Mouse (Mus musculus) forebrain, embryonic 12.5 days (tissue): ENCODE data around the gene Tsc22d4. TPM values are rescaled to one million over a fixed set of nuclear protein-coding genes. Genes with fewer than 3 reads are reported as not detected.

Experiments used
- ATAC-seq: fragments of 200-750 bp; cut with Nextera tagmentation; 2 replicates; pipeline ENCODE4 v1.8.0; 2017; ENCODE audit warnings: moderate TSS enrichment; ENCODE audit not compliant: low FRiP score
- H3K27ac ChIP-seq: fragments of 300-500 bp; sonication (generic); 2 replicates; pipeline ENCODE4 v1.5.1; 2016; ENCODE audit warnings: mild to moderate bottlenecking
- H3K27me3 ChIP-seq: fragments of 300-500 bp; sonication (generic); 2 replicates; pipeline ENCODE4 v1.6.1; 2016; ENCODE audit warnings: mild to moderate bottlenecking
- H3K36me3 ChIP-seq: fragments of 300-500 bp; sonication (generic); replicated peaks from 2 replicates; pipeline ENCODE4 v1.6.1; 2016; ENCODE audit warnings: mild to moderate bottlenecking
- H3K4me1 ChIP-seq: fragments of 300-500 bp; sonication (generic); 2 replicates; pipeline ENCODE4 v1.6.1; 2016
- H3K4me2 ChIP-seq: fragments of 300-500 bp; sonication (generic); 2 replicates; pipeline ENCODE4 v1.6.1; 2016; ENCODE audit warnings: mild to moderate bottlenecking, moderate library complexity
- H3K4me3 ChIP-seq: fragments of 300-500 bp; sonication (generic); replicated peaks from 2 replicates; pipeline ENCODE4 v1.5.1; 2016; ENCODE audit warnings: mild to moderate bottlenecking
- H3K9ac ChIP-seq: fragments of 300-500 bp; sonication (generic); 2 replicates; pipeline ENCODE4 v1.6.1; 2016; ENCODE audit warnings: mild to moderate bottlenecking
- H3K9me3 ChIP-seq: fragments of 300-500 bp; sonication (generic); 2 replicates; pipeline ENCODE4 v1.6.1; 2016
- WGBS: fragments of 180-500 bp; shearing (Covaris S2); methylation state at CpG from one replicate; pipeline ENCODE4 v1.1.7; 2016; 5-methylcytosine and 5-hydroxymethylcytosine counted together
- polyA plus RNA-seq: library from polyadenylated mRNA; unstranded; fragments of >200 nt; fragmentation: Nextera tagmentation; extraction: Ambion mirVana; gene quantifications from 2 replicates; pipeline ENCODE4 v1.2.1, GENCODE M21; 2016

Tsc22d4 gene
- polyA plus RNA-seq, 1 experiment from 2014 or later, result 73.2 TPM

DNA sequence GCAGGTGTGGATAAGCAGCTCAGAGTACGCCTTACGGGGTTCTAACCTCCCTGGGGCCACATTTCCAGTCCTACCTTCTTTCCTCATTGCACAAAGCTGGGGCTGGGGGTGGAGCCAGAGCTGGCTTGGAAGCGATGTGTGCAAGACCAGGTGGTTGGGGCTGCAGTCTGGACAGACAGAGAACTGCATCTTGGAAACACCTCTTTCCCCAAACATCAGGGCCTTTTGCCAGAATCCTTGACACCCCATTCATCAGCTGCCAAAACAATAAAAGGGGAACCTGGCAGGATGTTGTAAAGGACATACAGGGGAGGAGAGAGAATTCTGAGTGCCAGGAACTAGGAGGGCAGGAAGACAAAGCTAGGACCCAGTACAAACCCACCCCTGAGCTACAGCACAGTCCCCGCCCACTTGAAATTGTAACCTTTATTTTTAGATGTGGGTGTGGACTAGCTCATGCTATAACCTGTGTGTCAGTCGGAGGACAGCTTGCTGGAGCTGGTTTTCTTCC lies 30.9 kb downstream of the Tsc22d4 start:
- Histone ChIP-seq H3K4me1 (peaks cover 25% of the 10 kb centered on the region), H3K9ac (no peak overlapping the region), H3K36me3 (peaks cover 15% of the 10 kb centered on the region), H3K27ac (no peak overlapping the region), H3K27me3 (no peaks in the 10 kb centered on the region), H3K4me2 (no peak overlapping the region), H3K4me3 (no peak overlapping the region), H3K9me3 (no peaks in the 10 kb centered on the region)
- ATAC-seq, result no peak
- WGBS, result 57% methylated on average over 5 of the region's 5 CpGs

DNA sequence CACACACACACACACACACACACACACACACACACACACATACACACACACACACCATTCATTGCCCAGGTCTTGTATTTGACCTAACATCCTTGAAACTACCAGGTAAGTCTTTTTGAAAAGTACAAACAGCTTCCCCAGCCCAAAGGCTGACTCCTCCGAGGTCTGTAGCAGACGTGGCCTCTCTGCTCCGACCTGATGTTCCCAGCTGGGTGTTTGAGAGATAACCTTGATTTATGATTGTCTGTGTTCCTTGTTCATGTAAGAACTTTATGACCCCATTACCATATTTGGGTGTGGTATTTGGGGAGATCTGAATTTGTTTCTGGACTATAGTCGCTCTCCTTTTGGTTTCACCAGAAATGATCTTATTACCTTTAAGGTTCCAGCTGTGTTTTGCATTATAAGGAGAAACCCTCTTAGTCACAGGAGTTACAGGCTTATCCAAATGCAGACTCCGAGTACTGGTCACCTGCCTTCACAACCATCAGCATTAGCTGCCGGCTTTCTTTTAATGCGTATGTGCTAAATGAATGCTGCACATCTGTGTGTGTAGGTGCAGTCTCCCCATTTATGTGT lies 31.8 kb downstream of the Tsc22d4 start:
- no peaks in the 10 kb centered on the region for H3K27me3 ChIP-seq
- WGBS, result 82% methylated on average over 7 of the region's 7 CpGs
- H3K4me2 ChIP-seq, result no peak overlapping the region
- H3K27ac ChIP-seq, result no peak overlapping the region
- H3K4me3 ChIP-seq, result no peak overlapping the region
- H3K9ac ChIP-seq, result no peak overlapping the region
- peaks cover 24% of the 10 kb centered on the region for H3K36me3 ChIP-seq
- H3K4me1 ChIP-seq, result peaks cover 29% of the 10 kb centered on the region
- no peaks in the 10 kb centered on the region for H3K9me3 ChIP-seq
- ATAC-seq, result no peak

DNA sequence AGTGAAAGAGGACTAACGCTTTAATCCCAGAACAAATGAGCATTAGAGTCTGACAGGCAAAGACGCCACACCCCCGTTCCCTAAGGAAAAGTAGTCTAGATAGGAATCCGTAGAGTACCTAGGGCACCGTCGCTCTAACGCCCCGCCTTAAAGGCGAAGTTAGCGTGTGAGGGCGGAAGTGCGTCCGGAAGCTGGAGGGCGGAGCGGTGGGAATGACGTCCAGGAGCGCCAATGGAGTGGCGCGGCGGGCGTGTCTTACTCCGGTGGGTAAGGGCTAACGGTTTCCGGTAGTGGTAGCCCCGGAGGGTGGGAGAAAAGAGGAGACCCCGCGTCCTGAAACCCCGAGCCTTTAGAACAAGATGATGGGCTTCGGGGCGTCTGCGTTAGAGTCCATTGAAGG lies 33.1 kb downstream of the Tsc22d4 start, which contains the start of gene Ppp1r35:
Gene Ppp1r35 (plus strand): TSS at position 215 of the 400 bp plus-strand sequence.
- Histone ChIP-seq H3K27ac (peak within 1 kb of the TSS; percentile 93), H3K4me2 (peak within 1 kb of the TSS; percentile 98), H3K4me1 (peaks cover 42% of the 10 kb centered on the region), H3K27me3 (no peaks in the 10 kb centered on the region), H3K36me3 (peaks cover 37% of the 10 kb centered on the region), H3K9me3 (no peaks in the 10 kb centered on the region), H3K4me3 (peak within 1 kb of the TSS; percentile 98), H3K9ac (peak within 1 kb of the TSS; percentile 96)
- peak; percentile 97 for ATAC-seq
- WGBS, result under 1% methylated on average over 31 of the region's 31 CpGs

DNA sequence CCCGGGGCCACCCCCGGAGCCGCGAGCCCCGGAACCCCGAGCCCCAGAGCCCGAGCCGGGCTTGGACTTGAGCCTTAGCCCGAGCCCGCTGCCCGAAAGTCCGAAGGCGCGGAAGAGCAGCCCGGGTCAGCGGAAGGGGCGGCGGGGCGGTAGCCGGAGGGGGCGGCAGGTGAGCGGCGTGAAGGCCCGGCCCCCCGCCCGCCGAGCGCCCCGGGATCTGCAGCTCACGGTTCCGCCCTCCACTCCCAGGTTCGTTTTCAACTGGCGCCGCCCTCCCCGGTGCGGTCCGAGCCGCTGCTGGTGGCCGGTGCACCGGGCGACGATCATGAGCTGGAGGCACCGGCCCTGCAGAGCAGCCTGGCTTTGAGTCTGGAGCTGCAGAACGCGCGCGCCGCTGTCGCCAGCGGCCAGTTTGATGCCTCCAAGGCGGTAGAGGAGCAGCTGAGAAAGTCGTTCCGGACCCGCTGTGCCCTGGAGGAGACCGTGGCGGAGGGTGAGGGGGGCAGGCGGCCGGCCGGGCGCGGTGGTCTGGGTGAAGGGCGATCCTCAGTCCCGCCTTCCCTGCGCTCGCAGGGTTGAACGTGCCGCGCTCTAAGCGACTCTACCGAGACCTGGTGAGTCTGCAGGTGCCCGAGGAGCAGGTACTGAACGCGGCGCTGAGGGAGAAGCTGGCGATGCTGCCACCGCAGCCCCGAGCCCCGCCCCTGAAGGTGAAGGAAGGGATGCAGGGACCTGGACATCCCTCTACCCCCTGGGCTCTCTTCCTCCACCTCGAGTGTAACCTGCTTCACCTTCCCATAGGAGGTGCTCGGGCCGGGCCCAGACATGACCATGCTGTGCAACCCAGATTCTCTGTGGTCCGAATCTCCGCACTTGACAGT lies 33.8 kb downstream of the Tsc22d4 start:
- Histone ChIP-seq H3K4me1 (peaks cover 48% of the 10 kb centered on the region), H3K27me3 (no peaks in the 10 kb centered on the region), H3K4me3 (peak overlapping the region; percentile 98), H3K9me3 (no peaks in the 10 kb centered on the region), H3K27ac (peak overlapping the region; percentile 93), H3K4me2 (peak overlapping the region; percentile 98), H3K9ac (peak overlapping the region; percentile 96), H3K36me3 (peaks cover 43% of the 10 kb centered on the region)
- WGBS, result under 1% methylated on average over 83 of the region's 83 CpGs
- peak; percentile 24 for ATAC-seq

DNA sequence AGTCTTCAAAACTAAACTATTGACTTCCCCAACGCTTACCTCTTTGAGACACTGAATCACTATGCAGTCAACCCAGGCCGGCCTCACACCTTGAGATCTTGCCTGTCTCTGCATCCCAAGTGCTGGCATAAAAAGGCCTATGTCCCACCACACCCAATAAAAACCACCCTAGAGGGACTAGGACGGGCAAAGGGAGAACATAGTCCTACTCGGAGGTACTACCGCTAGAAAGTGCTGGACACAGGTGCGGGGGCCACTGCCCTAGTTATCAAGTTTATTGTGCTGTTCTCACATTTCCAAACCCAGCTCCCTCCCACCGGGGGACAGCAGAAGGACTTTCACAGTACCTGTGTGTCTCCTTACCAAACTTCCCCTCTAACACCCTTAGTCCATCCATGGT lies 36.1 kb downstream of the Tsc22d4 start:
- H3K36me3 ChIP-seq, result peaks cover 50% of the 10 kb centered on the region

DNA sequence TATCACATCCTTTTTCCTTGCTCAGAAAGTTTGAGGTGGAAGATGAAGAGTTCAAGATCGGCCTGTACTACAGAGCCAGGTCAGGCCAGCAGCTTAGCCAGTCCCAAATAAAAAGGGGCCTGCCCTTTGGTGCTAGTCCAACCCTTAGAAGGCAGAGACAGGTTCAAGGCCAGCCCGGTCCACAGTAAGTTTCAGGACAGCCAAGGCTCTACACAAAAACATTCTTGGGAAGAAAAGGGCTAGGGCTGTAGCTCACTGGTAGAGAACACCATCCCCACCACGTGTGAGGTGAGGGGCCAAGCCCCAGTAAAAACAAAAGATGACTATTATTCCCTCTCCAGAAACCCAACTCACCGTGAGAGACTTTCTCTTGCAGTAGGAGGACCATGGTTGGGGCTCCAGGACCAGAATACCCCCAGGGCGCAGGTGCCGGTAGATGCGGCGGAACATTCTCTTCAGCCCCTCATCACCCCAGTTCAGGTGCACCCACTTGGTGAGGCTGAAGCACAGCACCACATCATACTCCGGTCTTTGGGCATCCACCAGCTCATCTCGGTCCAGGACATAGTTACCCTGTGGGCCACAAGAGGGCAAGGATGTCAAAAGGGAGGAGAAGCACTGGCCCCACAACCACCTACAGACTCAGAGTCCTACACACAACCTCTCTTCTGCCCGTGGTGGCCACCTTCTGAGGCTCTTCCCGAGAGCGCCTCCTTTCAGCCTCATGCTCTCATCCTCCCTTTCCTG lies 37.4 kb downstream of the Tsc22d4 start:
- Histone ChIP-seq H3K27me3 (peaks cover under 1% of the 10 kb centered on the region; the same call in 1 of the 2 replicates), H3K9me3 (no peaks in the 10 kb centered on the region), H3K27ac (no peak overlapping the region), H3K4me1 (peaks cover 60% of the 10 kb centered on the region), H3K4me3 (peak overlapping the region; percentile 95), H3K9ac (peak overlapping the region; percentile 98), H3K4me2 (peak overlapping the region; percentile 92), H3K36me3 (peaks cover 50% of the 10 kb centered on the region)
- no peak for ATAC-seq
- WGBS, result 88% methylated on average over 13 of the region's 13 CpGs

More for the DNA sequence above, 36.1 kb downstream of the Tsc22d4 start:
- no peak overlapping the region for H3K9ac ChIP-seq
- H3K4me1 ChIP-seq, result peaks cover 59% of the 10 kb centered on the region
- H3K4me2 ChIP-seq, result no peak overlapping the region
- H3K4me3 ChIP-seq, result no peak overlapping the region
- H3K27me3 ChIP-seq, result no peaks in the 10 kb centered on the region
- no peak overlapping the region for H3K27ac ChIP-seq
- no peaks in the 10 kb centered on the region for H3K9me3 ChIP-seq
- WGBS, result 96% methylated on average over 7 of the region's 7 CpGs
- ATAC-seq, result no peak

DNA sequence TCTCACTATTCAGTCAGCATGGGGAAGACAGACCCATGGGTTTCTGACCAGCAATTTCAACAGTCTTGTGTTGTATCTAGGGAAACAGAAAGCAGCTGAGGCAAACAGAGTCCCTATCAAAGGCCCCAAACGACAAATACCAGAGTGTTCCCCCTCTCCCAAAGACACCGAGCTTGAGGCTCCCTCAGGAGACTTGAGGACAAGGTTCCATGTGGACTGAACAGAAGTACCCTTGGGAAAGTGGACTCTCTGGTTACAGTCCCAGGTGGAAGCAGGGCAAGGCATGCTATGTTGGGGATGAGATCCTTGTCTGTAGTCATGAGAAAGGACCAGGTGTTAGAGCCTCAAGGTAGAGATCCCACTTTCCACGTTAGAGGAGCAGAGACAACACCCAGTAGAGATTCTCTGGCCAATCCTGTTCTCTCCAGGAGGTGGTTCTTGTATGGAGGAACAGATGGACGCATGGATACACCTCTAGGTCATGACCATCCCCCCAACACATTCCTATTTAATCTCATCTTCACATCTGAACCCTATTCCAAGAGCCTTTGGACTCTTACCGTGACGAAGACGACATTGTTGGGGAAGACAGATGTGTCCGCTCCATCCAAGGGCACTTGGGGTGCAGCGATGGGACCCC lies 38.5 kb downstream of the Tsc22d4 start:
- peaks cover 7% of the 10 kb centered on the region; the same call in 1 of the 2 replicates for H3K27me3 ChIP-seq
- 78% methylated on average over 9 of the region's 9 CpGs for WGBS
- H3K4me1 ChIP-seq, result peaks cover 59% of the 10 kb centered on the region
- no peak for ATAC-seq
- H3K9ac ChIP-seq, result peak overlapping the region; percentile 98
- H3K9me3 ChIP-seq, result no peaks in the 10 kb centered on the region
- H3K27ac ChIP-seq, result 0 out of 2 replicates have a peak overlapping the region, but pooled peaks have one; percentile 8
- H3K4me3 ChIP-seq, result peak overlapping the region; percentile 95
- peaks cover 50% of the 10 kb centered on the region for H3K36me3 ChIP-seq
- H3K4me2 ChIP-seq, result peak overlapping the region; percentile 92

DNA sequence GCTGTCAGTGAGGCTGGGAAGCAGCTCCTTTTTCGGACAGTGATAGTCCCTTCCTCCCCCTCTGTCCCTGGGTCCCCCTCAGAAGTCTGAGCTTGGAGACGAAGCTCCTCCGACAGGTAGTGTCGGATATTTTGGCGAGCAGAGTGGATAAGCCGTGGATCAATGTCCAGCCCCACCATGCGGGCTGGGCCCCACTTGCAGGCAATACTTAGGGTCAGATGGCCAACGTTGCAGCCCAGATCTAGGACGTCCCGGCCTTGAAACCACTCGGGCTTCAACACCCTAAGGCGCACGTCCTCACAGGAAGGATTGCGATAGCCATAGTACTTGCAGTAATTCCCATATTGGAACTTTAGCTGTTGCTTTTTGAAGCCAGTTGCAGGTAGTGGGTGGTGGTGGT lies 39.0 kb downstream of the Tsc22d4 start:
- Histone ChIP-seq H3K4me1 (peaks cover 56% of the 10 kb centered on the region), H3K9me3 (no peaks in the 10 kb centered on the region), H3K27ac (0 out of 2 replicates have a peak overlapping the region, but pooled peaks have one; percentile 98), H3K4me3 (peak overlapping the region; percentile 95), H3K27me3 (peaks cover 7% of the 10 kb centered on the region; the same call in 1 of the 2 replicates), H3K9ac (peak overlapping the region; percentile 98), H3K36me3 (peaks cover 50% of the 10 kb centered on the region), H3K4me2 (peak overlapping the region; percentile 92)
- no peak for ATAC-seq
- WGBS, result 89% methylated on average over 14 of the region's 14 CpGs

DNA sequence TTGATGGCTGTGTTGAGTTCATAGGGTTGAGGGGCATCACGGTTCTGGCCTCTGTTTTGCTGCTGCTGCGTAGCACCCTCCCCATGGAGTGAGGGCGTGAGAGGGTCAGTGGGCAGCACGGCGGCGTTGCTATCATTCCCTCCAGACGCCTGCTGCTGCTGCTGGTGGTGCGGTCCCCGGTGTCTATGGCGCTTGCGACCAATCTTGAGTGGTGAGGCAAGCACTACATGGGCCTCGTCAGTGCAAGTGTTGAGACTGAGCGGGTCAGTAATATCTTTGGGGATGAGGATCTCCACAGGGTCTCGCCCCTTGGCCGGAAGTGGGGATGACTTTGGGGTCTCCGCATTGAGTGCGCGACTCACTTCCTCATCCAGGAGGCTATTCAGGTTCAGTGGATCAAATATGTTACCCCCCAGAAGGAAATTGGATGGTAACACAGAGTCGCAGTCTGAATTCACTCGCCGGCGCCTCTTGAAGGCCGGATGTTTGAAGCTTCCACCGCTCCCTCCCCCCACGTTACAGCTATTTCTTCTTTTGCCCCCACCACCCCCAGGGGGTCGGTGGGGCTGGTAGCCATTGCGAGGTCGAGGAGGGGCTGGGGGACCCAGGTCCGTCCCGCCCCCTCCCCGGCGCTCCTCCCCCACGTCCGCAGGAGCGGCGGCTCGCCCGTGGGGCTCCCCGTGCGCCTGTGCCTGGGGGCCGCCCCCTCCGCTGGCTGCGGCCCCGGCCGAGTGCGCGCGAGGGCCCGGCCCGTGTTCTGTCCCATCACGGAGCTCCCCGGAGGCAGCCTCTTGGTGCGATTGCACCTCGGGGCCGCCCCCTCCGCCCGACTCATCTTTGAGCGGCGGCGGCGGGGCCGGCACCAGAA lies 39.9 kb downstream of the Tsc22d4 start:
- Histone ChIP-seq H3K9me3 (no peaks in the 10 kb centered on the region), H3K9ac (peak overlapping the region; percentile 98), H3K4me2 (peak overlapping the region; percentile 92), H3K36me3 (peaks cover 46% of the 10 kb centered on the region), H3K4me1 (peaks cover 48% of the 10 kb centered on the region), H3K4me3 (peak overlapping the region; percentile 95), H3K27ac (peak overlapping the region; percentile 98), H3K27me3 (peaks cover 7% of the 10 kb centered on the region; the same call in 1 of the 2 replicates)
- ATAC-seq, result peak; percentile 10
- WGBS, result 7% methylated on average over 58 of the region's 62 CpGs

DNA sequence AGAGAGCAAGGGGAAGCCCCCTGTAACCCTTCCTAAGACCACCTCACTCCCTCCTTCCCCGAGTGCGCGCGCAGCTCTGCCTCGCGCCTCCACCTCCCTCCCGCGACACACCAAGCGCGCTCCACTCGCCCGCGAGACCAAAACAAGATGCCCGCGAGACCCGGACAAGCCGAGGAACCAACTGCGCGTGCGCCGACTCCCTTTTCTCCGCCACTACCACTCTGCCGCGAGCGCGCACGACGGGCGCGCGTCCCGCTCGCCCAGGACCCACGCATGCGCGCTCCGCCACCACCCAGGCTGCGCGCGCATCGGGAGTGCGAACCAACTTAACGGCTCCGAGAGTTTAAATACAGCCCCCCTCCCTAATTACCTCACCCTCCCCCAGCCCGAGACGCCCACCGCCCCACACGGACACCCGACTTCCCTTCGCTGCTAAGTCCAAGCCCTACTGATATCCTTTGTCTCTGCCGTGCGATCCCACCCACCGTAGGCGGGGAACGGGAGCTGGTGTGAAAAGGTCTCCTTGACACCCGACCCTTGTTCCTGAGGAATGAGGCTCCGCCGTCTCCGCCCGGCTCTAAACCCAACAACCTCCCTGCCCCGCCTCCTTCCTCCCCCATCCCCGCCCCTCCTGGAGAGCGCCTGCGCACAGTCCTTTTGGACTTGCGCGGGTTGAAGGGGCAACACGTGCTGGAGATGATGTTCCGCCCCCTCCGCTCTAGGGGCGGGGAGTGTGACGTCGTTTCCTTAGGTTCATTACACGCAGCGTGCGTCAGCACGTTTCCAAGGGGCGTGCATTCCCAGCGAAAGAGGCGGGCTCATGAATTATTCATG lies 40.8 kb downstream of the Tsc22d4 start:
- H3K9ac ChIP-seq, result peak overlapping the region; percentile 98
- peak; percentile 88 for ATAC-seq
- peak overlapping the region; percentile 95 for H3K4me3 ChIP-seq
- under 1% methylated on average over 78 of the region's 79 CpGs for WGBS
- peak overlapping the region; percentile 98 for H3K27ac ChIP-seq
- H3K4me2 ChIP-seq, result peak overlapping the region; percentile 92
- H3K36me3 ChIP-seq, result peaks cover 37% of the 10 kb centered on the region
- peaks cover 7% of the 10 kb centered on the region; the same call in 1 of the 2 replicates for H3K27me3 ChIP-seq
- peaks cover 40% of the 10 kb centered on the region for H3K4me1 ChIP-seq
- no peaks in the 10 kb centered on the region for H3K9me3 ChIP-seq
